Comparison of ENCODE assay signal across 8 mouse cellular contexts in genomic region chr14:31216846-31217245, GRCm38 (mm10). TPM values are rescaled to one million over a fixed set of nuclear protein-coding genes. Genes with fewer than 3 reads are reported as not detected.
DNase-seq lines count a peak whose midpoint lies in the region; ATAC-seq lines count a peak whose summit lies in the region.

Gene Nisch (minus strand): TSS chr14:31216946.

- peaks cover 3% of the 10 kb centered on the region; the same call in 1 of the 2 replicates for H3K4me1 ChIP-seq in kidney, embryonic 14.5 days (ENCODE audit: control insufficient read depth, insufficient read depth, low read length)
- no peaks in the 10 kb centered on the region; the same call in 1 of the 2 replicates for H3K4me1 ChIP-seq in intestine, embryonic 14.5 days (replicated peaks; ENCODE audit: control insufficient read depth, insufficient read depth, low read length)

- peak within 1 kb of the TSS; percentile 45 for H3K9ac ChIP-seq in kidney, embryonic 14.5 days (ENCODE audit: low read depth, low read length)
- H3K9ac ChIP-seq in intestine, embryonic 14.5 days (ENCODE audit: low read length): 0 out of 2 replicates have a peak within 1 kb of the TSS, but pooled peaks have one; percentile 13

- DNase-seq in kidney, adult 11 months: no peak
- no peak for DNase-seq in adrenal gland, postnatal 14 days
- DNase-seq in gastrocnemius, postnatal 10 days: no peak
- no peak for DNase-seq in intestine, embryonic 14.5 days (ENCODE audit: low spot score)
- no peak for DNase-seq in urinary bladder, postnatal 10 days (ENCODE audit: low spot score)
- no peak for DNase-seq in cerebellum, postnatal 10 days

- H3K9me3 ChIP-seq in kidney, embryonic 14.5 days (ENCODE audit: control insufficient read depth, low read length): no peaks in the 10 kb centered on the region
- no peaks in the 10 kb centered on the region for H3K9me3 ChIP-seq in intestine, embryonic 14.5 days (ENCODE audit: control insufficient read depth, low read length)

- WGBS in kidney, embryonic 14.5 days: 68% methylated on average over 2 of the region's 2 CpGs
- 78% methylated on average over 2 of the region's 2 CpGs for WGBS in intestine, embryonic 14.5 days

- no peak within 1 kb of the TSS for H3K4me3 ChIP-seq in kidney, embryonic 14.5 days (ENCODE audit: low read length)
- H3K4me3 ChIP-seq in intestine, embryonic 14.5 days (ENCODE audit: low read depth, low read length): no peak within 1 kb of the TSS

- no peak for ATAC-seq in kidney, embryonic 14.5 days (ENCODE audit: low FRiP score, low TSS enrichment)
- ATAC-seq in intestine, embryonic 14.5 days (replicated peaks; ENCODE audit: low FRiP score, low TSS enrichment, low read depth): no peak
- no peak for ATAC-seq in megakaryocyte progenitor cell, adult 5-6 weeks (replicated peaks; ENCODE audit: poor library complexity)

- H3K27me3 ChIP-seq in kidney, embryonic 14.5 days (ENCODE audit: control insufficient read depth, insufficient read depth, low read length): no peaks in the 10 kb centered on the region
- H3K27me3 ChIP-seq in intestine, embryonic 14.5 days (replicated peaks; ENCODE audit: control insufficient read depth, insufficient read depth, low read length): no peaks in the 10 kb centered on the region

- no peaks in the 10 kb centered on the region for H3K36me3 ChIP-seq in kidney, embryonic 14.5 days (ENCODE audit: control insufficient read depth, insufficient read depth, low read length)
- H3K36me3 ChIP-seq in intestine, embryonic 14.5 days (ENCODE audit: control insufficient read depth, insufficient read depth, low read length): no peaks in the 10 kb centered on the region

- no peak within 1 kb of the TSS for H3K27ac ChIP-seq in kidney, embryonic 14.5 days (ENCODE audit: low read depth, low read length)
- no peak within 1 kb of the TSS for H3K27ac ChIP-seq in intestine, embryonic 14.5 days (ENCODE audit: low read depth)

- H3K4me2 ChIP-seq in kidney, embryonic 14.5 days (replicated peaks; ENCODE audit: low read depth, low read length): peak within 1 kb of the TSS; percentile 22; the same call in 1 of the 2 replicates
- H3K4me2 ChIP-seq in intestine, embryonic 14.5 days (ENCODE audit: low read length): peak within 1 kb of the TSS; percentile 26

RNA-seq across cellular contexts. Expression of gene Nisch, which starts in this region (rescaled TPM):
- polyA plus RNA-seq in kidney, embryonic 14.5 days (2014; fragmentation: Nextera tagmentation; extraction: Ambion mirVana): 259 and 375 TPM in 2 replicates
- 269 and 295 TPM in 2 replicates for total RNA-seq in adrenal gland, postnatal 14 days (2021)
- 100 to 1,000 TPM; 133 to 183 TPM for total RNA-seq in gastrocnemius, postnatal 10 days (2021)
- polyA plus RNA-seq in intestine, embryonic 14.5 days (2014; fragmentation: Nextera tagmentation; extraction: Ambion mirVana): 330 and 367 TPM in 2 replicates
- total RNA-seq in megakaryocyte progenitor cell, adult 5-6 weeks (2015): 94.2 and 113 TPM in 2 replicates
- total RNA-seq in megakaryocyte progenitor cell, adult 5-6 weeks (2017): 69.7 and 88.2 TPM in 2 replicates
